Mouse (Mus musculus) MEL (cell line): Measurements from ENCODE around the gene Chst8. TPM values are rescaled to one million over a fixed set of nuclear protein-coding genes. Genes with fewer than 3 reads are reported as not detected.

ENCODE experiments used
- DNase-seq: peaks from one replicate; pipeline ENCODE4 v3.0.0; 2011; ENCODE audit warnings: low read depth, low spot score
- H3K27ac ChIP-seq: 2 replicates; pipeline ENCODE4 v1.5.1; 2012; ENCODE audit warnings: low read depth, mild to moderate bottlenecking, control low read depth, low read length, moderate library complexity; ENCODE audit not compliant: control insufficient read depth
- H3K27me3 ChIP-seq, 2 experiments: fragments of 150-350 bp in 1 of 2; sonication (generic) in 1 of 2; 2 replicates each; pipeline ENCODE4 v1.6.1; 2012; ENCODE audit warnings: low read length in 2 of 2, mild to moderate bottlenecking in 2 of 2, improper control_type of control experiment in 1 of 2, moderate library complexity in 1 of 2; ENCODE audit not compliant: insufficient read depth in 2 of 2, control insufficient read depth in 1 of 2
- H3K36me3 ChIP-seq, 2 experiments: 2 replicates each; pipeline ENCODE4 v1.6.1; 2012 to 2014; ENCODE audit warnings: low read length in 2 of 2, improper control_type of control experiment in 1 of 2, inconsistent platforms in 1 of 2, mild to moderate bottlenecking in 1 of 2; ENCODE audit not compliant: insufficient read depth in 2 of 2, control insufficient read depth in 1 of 2
- H3K4me1 ChIP-seq, 2 experiments: fragments of 150-350 bp in 1 of 2; sonication (generic) in 1 of 2; 2 replicates each; pipeline ENCODE4 v1.6.1; 2012; ENCODE audit warnings: low read length in 2 of 2, improper control_type of control experiment in 1 of 2, mild to moderate bottlenecking in 1 of 2; ENCODE audit not compliant: insufficient read depth in 2 of 2, control insufficient read depth in 1 of 2
- H3K4me3 ChIP-seq, 2 experiments: fragments of 150-350 bp in 1 of 2; sonication (generic) in 1 of 2; 2 replicates each; pipeline ENCODE4 v1.5.1; 2012; ENCODE audit warnings: low read depth in 2 of 2, low read length in 2 of 2, mild to moderate bottlenecking in 2 of 2, moderate library complexity in 2 of 2, control low read depth in 1 of 2, improper control_type of control experiment in 1 of 2; ENCODE audit not compliant: control insufficient read depth in 1 of 2, insufficient read depth in 1 of 2
- H3K79me2 ChIP-seq: 2 replicates; pipeline ENCODE4 v1.6.1; 2012; ENCODE audit warnings: mild to moderate bottlenecking, low read length, moderate library complexity; ENCODE audit not compliant: control insufficient read depth, poor library complexity, insufficient read depth
- H3K9ac ChIP-seq: 2 replicates; pipeline ENCODE4 v1.6.1; 2012; ENCODE audit warnings: low read depth, mild to moderate bottlenecking, control low read depth, low read length, moderate library complexity; ENCODE audit not compliant: control insufficient read depth, poor library complexity, severe bottlenecking
- H3K9me3 ChIP-seq: fragments of 150-350 bp; sonication (generic); replicated peaks from 2 replicates; pipeline ENCODE4 v1.6.1; 2012; ENCODE audit warnings: mild to moderate bottlenecking, low read length, improper control_type of control experiment, moderate library complexity; ENCODE audit not compliant: insufficient read depth
- CHD2 ChIP-seq: IDR thresholded peaks from 2 replicates; pipeline ENCODE4 v1.6.1; 2011; ENCODE audit warnings: low read length, improper control_type of control experiment
- E2F4 ChIP-seq: IDR thresholded peaks from 2 replicates; pipeline ENCODE4 v1.6.1; 2011; ENCODE audit warnings: low read depth, low read length, improper control_type of control experiment, borderline replicate concordance
- ETS1 ChIP-seq: IDR thresholded peaks from 2 replicates; pipeline ENCODE4 v1.6.1; 2012; ENCODE audit warnings: low read depth, mild to moderate bottlenecking, inconsistent platforms, low read length, improper control_type of control experiment, moderate library complexity
- JUND ChIP-seq: IDR thresholded peaks from 2 replicates; pipeline ENCODE4 v1.6.1; 2011; ENCODE audit warnings: low read depth, mild to moderate bottlenecking, improper control_type of control experiment, low read length
- NELFE ChIP-seq: IDR thresholded peaks from 2 replicates; pipeline ENCODE4 v1.6.1; 2011; ENCODE audit warnings: low read depth, low read length, improper control_type of control experiment
- NRF1 ChIP-seq: IDR thresholded peaks from 2 replicates; pipeline ENCODE4 v1.6.1; 2014; ENCODE audit warnings: low read depth, mild to moderate bottlenecking, inconsistent platforms, low read length, improper control_type of control experiment, moderate library complexity; ENCODE audit not compliant: poor library complexity, insufficient read depth, severe bottlenecking
- POLR2AphosphoS5 ChIP-seq: IDR thresholded peaks from 2 replicates; pipeline ENCODE4 v1.6.1; 2012; ENCODE audit warnings: low read depth, borderline replicate concordance, mild to moderate bottlenecking, inconsistent platforms, low read length, moderate library complexity, mixed read lengths
- SIN3A ChIP-seq: IDR thresholded peaks from 2 replicates; pipeline ENCODE4 v1.6.1; 2012; ENCODE audit warnings: low read length, improper control_type of control experiment, inconsistent platforms
- TBP ChIP-seq: IDR thresholded peaks from 2 replicates; pipeline ENCODE4 v1.8.0; 2011; ENCODE audit warnings: low read depth, low read length, improper control_type of control experiment
- ZKSCAN1 ChIP-seq: IDR thresholded peaks from 2 replicates; pipeline ENCODE4 v1.6.1; 2012; ENCODE audit warnings: low read depth, mild to moderate bottlenecking, inconsistent platforms, low read length, improper control_type of control experiment, moderate library complexity
- ZMIZ1 ChIP-seq: IDR thresholded peaks from 2 replicates; pipeline ENCODE4 v1.6.1; 2012; ENCODE audit warnings: low read depth, mild to moderate bottlenecking, inconsistent platforms, low read length, improper control_type of control experiment, moderate library complexity
- ZNF384 ChIP-seq: IDR thresholded peaks from 2 replicates; pipeline ENCODE4 v1.6.1; 2012; ENCODE audit warnings: low read depth, mild to moderate bottlenecking, inconsistent platforms, low read length, improper control_type of control experiment
- polyA plus RNA-seq, 2 experiments: library from polyadenylated mRNA; stranded (reverse) in 1 of 2; unstranded in 1 of 2; fragments of >175 nt in 1 of 2; fragments of >200 nt in 1 of 2; gene quantifications; 2 replicates each; pipeline versions ENCODE4 v1.2.1 to v1.2.4; 2012; ENCODE audit warnings: low replicate concordance in 2 of 2, low read depth in 1 of 2; ENCODE audit not compliant: insufficient read length in 2 of 2, insufficient read depth in 1 of 2, missing spikeins in 1 of 2
- total RNA-seq: library from RNA; depleted of rRNA; stranded (reverse); fragments of 300-350 nt; gene quantifications from 2 replicates; pipeline ENCODE4 v1.2.3, GENCODE M21; 2012; rRNA removed

Chst8 gene
- total and polyA plus RNA-seq, 3 experiments: not detected

- DNase-seq: no peak
- TF ChIP-seq CHD2 (no peak), TBP (no peak), NELFE (no peak), POLR2AphosphoS5 (no peak), ZKSCAN1 (no peak), ZNF384 (no peak), E2F4 (no peak), JUND (no peak), ZMIZ1 (no peak), NRF1 (no peak), SIN3A (no peak), ETS1 (no peak)
- TF ChIP-seq, all 39 proteins: peak for 0
- Histone ChIP-seq H3K27me3 (no peaks in the 10 kb centered on the region), H3K9ac (no peak overlapping the region), H3K4me3 (no peak overlapping the region), H3K79me2 (no peaks in the 10 kb centered on the region), H3K36me3 (no peaks in the 10 kb centered on the region), H3K4me1 (no peaks in the 10 kb centered on the region), H3K27ac (no peak overlapping the region), H3K9me3 (no peaks in the 10 kb centered on the region)
These were observed 182.8 kb downstream of the Chst8 start for GRCm38 (mm10) chr7:34629702-34630210.

Other genes starting within 250 kb of the Chst8 start
- gene Kctd15, start 156.0 kb downstream of the Chst8 start, total RNA-seq: not detected in 2 replicates
- not detected for gene Kctd15, start 156.0 kb downstream of the Chst8 start, polyA plus RNA-seq
- gene Pepd, start 99.7 kb upstream of the Chst8 start, total RNA-seq: 40.7 and 48.0 TPM in 2 replicates
- 10 to 100 TPM in 1 of 2 experiments, not detected in 1; 29.7 TPM for gene Pepd, start 99.7 kb upstream of the Chst8 start, polyA plus RNA-seq
- gene Cebpg, start 243.9 kb upstream of the Chst8 start, total RNA-seq: 17.3 and 19.7 TPM in 2 replicates
- 10 to 100 TPM in 1 of 2 experiments, not detected in 1; 20.7 TPM for gene Cebpg, start 243.9 kb upstream of the Chst8 start, polyA plus RNA-seq